Mouse (Mus musculus): Measurements from ENCODE around the gene Traf1.

DNA sequence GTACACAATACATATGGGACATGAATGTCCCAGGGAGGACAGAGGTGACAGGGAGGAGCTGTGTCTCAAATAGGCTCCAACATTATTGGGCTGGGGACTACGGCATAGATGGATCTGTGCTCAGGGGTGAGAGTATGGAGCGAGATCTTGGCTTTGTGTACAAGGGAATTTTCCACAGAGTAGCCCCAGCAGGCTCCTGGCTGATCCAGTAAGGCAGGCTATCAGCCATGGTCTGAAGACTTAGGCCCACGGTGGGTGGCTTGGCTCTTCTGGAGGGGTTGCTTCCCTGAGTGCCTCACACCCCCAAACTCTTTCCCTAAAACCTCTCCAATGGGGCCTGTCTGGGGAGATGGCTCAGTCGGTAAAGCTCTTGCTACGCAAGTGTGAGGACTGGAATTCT lies 21.3 kb downstream of the Traf1 start:
- TF ChIP-seq CTCF (IDR thresholded peaks at IDR 0.05; ENCODE audit: low read depth, low read length) (no peak), TAL1 (conservative IDR thresholded peaks at IDR 0.05; ENCODE audit: low read depth, low read length) (no peak), GATA1 (IDR thresholded peaks at IDR 0.05; ENCODE audit: borderline replicate concordance, low read length) (no peak), POLR2AphosphoS5 (IDR thresholded peaks at IDR 0.05; ENCODE audit: insufficient replicate concordance, low read depth, low read length) (no peak)

All from G1E (cell line).